Mouse (Mus musculus): ENCODE measurements around the gene Aldh4a1.
A peak's percentile ranks its signal among the peaks of the same experiment; 100 is the strongest.

Gene Aldh4a1

DNA sequence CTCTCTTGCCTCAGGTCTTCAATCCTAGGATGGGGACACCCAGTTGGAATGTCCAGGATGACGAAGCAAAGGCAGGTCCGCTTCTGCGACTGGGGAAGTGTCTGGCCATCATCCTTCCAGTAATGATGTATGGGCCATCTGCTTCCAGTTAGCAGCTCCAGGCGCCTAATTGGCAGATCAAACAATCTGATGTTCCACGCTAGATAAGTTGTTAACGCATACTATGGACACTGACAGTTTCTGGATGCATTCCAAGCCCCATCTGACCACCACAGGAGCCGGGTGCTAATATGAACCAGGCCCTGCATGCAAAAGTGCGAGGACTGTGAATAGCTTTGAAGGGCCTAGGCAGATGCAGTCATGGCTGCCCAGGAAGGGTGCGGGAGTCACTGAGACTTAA, 53.0 kb downstream of the Aldh4a1 start:
- DNase-seq (ENCODE audit: low spot score): no peak

DNA sequence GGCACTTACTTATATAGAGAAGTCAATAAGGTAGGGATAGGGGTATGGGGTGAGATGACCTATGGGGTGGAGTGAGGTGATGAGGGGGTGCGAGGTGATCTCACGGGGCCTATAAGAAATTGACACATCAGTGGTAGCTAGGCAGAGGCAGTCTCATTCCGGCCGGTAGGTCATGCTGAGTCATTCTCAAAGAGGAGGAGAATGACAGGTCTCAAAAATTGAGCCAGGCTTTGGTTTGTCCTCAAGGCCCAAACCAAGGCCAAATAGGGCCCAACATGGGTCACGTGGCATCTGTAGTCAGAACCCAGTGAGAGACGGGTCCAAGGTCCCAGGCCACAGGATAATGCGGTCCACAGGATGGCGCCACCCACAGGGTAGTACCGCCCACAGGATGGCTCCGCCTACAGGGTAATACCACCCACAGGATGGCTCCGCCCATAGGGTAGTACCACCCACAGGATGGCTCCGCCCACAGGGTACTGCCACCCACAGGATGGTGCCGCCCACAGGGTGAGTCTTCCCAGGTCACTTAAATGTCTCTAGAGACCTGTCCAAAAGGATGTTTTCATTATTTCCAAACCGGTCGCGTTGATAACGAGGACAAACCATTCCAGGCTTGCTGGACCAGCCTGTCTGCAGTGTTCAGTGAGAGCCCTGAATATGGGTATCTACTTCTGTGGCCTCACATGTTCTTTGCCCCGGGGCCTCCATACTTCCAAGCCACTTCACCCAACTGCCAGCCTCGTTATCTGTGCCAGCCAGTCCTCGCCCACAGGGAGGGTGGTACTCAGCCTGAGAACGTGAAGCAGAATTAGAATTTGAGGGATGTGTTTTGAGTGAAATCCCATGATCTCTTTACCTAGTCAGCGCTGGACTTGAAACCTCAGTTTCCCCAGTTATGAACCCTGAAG, 61.3 kb downstream of the Aldh4a1 start:
- DNase-seq (ENCODE audit: low spot score): no peak

DNA sequence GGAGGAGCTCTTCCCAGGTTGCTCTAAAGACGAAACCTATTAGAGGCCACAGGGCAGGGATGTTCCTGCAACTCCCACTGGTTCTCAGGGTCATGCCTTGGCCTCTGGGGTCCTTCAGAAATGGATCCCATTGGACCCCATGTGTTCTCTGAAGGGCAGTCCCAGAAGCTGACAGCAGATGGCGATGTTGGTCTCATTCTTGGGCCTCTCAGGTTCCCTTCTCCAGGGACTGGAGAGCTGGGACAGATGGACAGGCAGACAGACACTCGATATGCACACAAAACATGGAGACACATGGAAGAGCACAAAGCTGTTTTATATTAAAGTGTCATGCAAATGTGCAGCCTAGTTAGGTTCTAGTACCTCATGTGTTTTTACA, 62.0 kb downstream of the Aldh4a1 start:
- DNase-seq (ENCODE audit: low spot score): peak; percentile 19

DNA sequence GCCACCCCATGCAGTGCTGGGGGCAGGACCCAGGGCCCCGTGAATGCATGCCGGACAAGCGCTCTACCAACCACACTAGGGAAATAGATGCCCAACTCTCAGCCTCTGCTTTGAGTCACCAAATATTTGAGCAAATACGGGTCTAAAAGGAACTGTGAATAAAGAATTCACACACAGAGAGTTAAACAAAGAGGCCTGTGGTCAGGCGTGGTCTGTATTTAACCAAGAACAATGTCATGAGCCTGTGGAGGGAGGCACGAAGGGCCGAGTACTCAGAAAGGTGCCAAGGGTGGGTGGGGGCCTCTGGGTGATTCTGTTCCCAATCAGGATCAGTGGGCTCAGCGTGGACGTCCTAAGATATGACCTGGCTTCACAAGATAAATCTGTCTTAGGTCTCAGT, 65.4 kb downstream of the Aldh4a1 start:
- no peak for DNase-seq (ENCODE audit: low spot score)

DNA sequence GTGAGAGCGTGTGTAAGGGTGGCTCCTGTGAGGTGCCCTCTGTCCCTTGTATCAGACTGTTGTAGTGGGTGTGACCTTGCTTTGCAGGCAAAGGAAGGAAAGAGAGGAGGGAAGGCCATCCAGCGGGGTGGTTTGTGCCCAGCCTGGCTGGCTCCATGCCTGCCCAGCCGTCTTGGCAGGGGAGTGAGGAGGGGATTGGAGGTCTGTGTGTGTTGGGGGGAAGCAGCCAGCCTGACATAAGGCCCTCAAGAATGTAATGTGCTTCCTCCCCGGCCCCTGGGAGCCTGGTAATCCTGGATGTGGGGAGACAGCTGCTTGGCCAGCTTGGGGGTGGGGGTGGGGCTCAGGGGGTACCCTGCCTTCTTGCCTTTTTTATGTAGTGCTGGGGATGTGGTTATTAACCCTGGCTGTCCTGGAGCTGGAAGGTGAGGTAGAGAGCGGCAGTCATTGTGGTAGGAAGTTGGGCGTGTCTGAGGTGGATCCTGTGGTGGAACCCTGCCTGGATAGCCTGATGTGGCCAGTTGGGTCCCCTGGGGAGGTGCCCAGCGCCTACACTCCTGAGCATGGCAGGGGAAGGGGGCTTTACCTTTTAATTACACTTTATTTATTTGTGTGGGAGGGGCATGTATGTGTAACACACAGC, 67.1 kb downstream of the Aldh4a1 start:
- no peak for DNase-seq (ENCODE audit: low spot score)

DNA sequence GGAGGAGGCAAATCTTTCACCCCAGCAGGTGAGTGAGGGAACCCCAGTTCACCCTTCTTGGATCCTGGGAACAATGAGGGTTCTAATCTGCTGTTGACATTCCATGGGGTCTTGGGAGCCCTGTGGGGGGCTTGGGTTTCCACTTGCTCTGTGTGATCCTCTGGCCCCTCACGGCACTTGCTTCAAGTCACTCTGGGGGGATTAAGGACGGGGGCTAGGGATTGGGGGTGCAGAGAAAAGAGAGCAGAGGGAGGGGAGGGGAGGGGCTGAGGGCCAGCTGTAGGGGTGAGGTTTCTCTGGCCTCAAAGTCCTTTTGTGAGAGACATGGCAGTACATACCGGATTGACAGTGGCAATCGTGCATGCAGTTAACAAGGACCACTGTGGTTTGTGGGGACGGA, 70.6 kb downstream of the Aldh4a1 start:
- DNase-seq (ENCODE audit: low spot score): no peak

DNA sequence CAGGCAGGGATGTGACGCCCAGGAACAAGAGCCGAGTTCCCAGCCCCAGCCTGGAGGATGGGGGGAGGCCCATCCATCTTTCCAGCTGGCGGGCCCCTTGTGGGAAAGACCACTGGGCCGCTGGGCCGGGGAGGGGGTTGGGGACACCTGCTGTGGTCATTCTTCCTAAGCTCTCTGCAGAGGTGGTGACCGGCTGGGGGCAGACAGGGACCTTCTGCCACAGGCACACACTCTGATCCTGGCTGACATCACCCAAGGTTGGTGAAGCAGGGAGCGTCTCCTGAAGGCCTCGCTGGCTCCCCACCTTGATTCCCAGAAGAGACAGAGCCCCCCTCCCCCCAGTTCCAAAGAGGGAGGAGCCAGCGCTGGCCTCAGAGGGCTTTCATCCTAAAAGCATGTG, 75.1 kb downstream of the Aldh4a1 start:
- no peak for DNase-seq (ENCODE audit: low spot score)

DNA sequence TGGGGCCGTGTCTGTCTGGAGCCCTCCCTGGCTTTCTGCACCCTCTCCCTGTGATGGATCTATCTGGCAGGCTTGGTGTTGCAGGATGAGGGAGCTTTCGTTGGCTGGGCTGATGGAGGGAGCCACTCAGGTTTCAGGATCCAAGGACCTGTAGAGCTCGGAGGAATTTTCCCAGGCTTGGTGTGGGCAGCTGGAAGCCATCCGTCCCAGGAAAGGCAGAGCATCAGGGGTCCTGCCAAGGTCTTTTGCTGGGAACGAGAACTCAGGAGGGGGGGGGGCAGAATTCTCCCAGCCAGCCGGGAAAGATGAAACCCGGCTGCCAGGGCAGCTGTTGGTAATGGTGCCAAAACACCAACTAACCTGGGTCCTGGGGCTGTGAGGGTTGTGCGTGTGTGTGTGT, 75.9 kb downstream of the Aldh4a1 start:
- DNase-seq (ENCODE audit: low spot score): no peak

All from ovary, postnatal 10 days (tissue).